Mouse (Mus musculus): ENCODE results near the gene Zfp605. TPM values are rescaled to one million over a fixed set of nuclear protein-coding genes. Genes with fewer than 3 reads are reported as not detected.

The Zfp605 gene
- polyA plus RNA-seq, 1 experiment = 0.01 TPM

- H3K27me3 ChIP-seq (ENCODE audit: control insufficient read depth) = peaks cover 29% of the 10 kb centered on the region
- H3K36me3 ChIP-seq (ENCODE audit: control insufficient read depth) = peaks cover 27% of the 10 kb centered on the region
- peaks cover 35% of the 10 kb centered on the region for H3K4me1 ChIP-seq (ENCODE audit: control insufficient read depth)
- no peak for TF ChIP-seq TAL1 (IDR thresholded peaks at IDR 0.05; ENCODE audit: low read length)
- no peak for TF ChIP-seq GATA1 (IDR thresholded peaks at IDR 0.05; ENCODE audit: low read length)
- peaks cover 10% of the 10 kb centered on the region for H3K9me3 ChIP-seq (ENCODE audit: control insufficient read depth, low read length)
- no peak within 1 kb of the TSS for H3K4me3 ChIP-seq (replicated peaks)
These were observed 10.0 kb upstream of the Zfp605 start, which contains the start of gene Plcxd1 for GRCm38 (mm10) chr5:110099656-110100580. Gene Plcxd1 (plus strand): TSS chr5:110099969.

GRCm38 (mm10) chr5:110100921-110101631 lies 8.8 kb upstream of the Zfp605 start:
- H3K4me3 ChIP-seq (replicated peaks) = peak overlapping the region; percentile 29

GRCm38 (mm10) chr5:110101716-110102347 lies 8.1 kb upstream of the Zfp605 start:
- peaks cover 29% of the 10 kb centered on the region for H3K27me3 ChIP-seq (ENCODE audit: control insufficient read depth)
- no peak for TF ChIP-seq TAL1 (IDR thresholded peaks at IDR 0.05; ENCODE audit: low read length)
- no peak for TF ChIP-seq GATA1 (IDR thresholded peaks at IDR 0.05; ENCODE audit: low read length)

More at GRCm38 (mm10) chr5:110100921-110101631, 8.8 kb upstream of the Zfp605 start:
- Histone ChIP-seq H3K27me3 (ENCODE audit: control insufficient read depth) (peaks cover 29% of the 10 kb centered on the region), H3K4me1 (ENCODE audit: control insufficient read depth) (peaks cover 31% of the 10 kb centered on the region), H3K36me3 (ENCODE audit: control insufficient read depth) (peaks cover 38% of the 10 kb centered on the region), H3K9me3 (ENCODE audit: control insufficient read depth, low read length) (peaks cover 13% of the 10 kb centered on the region)
- TF ChIP-seq GATA1 (IDR thresholded peaks at IDR 0.05; ENCODE audit: low read length) (no peak), TAL1 (IDR thresholded peaks at IDR 0.05; ENCODE audit: low read length) (no peak)

GRCm38 (mm10) chr5:110102429-110102828 lies 7.5 kb upstream of the Zfp605 start:
- peaks cover 47% of the 10 kb centered on the region for H3K36me3 ChIP-seq (ENCODE audit: control insufficient read depth)
- peaks cover 29% of the 10 kb centered on the region for H3K27me3 ChIP-seq (ENCODE audit: control insufficient read depth)
- H3K4me1 ChIP-seq (ENCODE audit: control insufficient read depth) = peaks cover 45% of the 10 kb centered on the region
- peaks cover 13% of the 10 kb centered on the region for H3K9me3 ChIP-seq (ENCODE audit: control insufficient read depth, low read length)
- no peak overlapping the region for H3K4me3 ChIP-seq (replicated peaks)
- no peak for TF ChIP-seq GATA1 (IDR thresholded peaks at IDR 0.05; ENCODE audit: low read length)
- no peak for TF ChIP-seq TAL1 (IDR thresholded peaks at IDR 0.05; ENCODE audit: low read length)

More at GRCm38 (mm10) chr5:110101716-110102347, 8.1 kb upstream of the Zfp605 start:
- H3K4me1 ChIP-seq (ENCODE audit: control insufficient read depth) = peaks cover 39% of the 10 kb centered on the region
- peaks cover 46% of the 10 kb centered on the region for H3K36me3 ChIP-seq (ENCODE audit: control insufficient read depth)
- peak overlapping the region; percentile 21 for H3K4me3 ChIP-seq (replicated peaks)
- peaks cover 13% of the 10 kb centered on the region for H3K9me3 ChIP-seq (ENCODE audit: control insufficient read depth, low read length)

- H3K4me1 ChIP-seq (ENCODE audit: control insufficient read depth) = peaks cover 50% of the 10 kb centered on the region
- TF ChIP-seq TAL1 (IDR thresholded peaks at IDR 0.05; ENCODE audit: low read length) (no peak), GATA1 (IDR thresholded peaks at IDR 0.05; ENCODE audit: low read length) (no peak)
- peaks cover 29% of the 10 kb centered on the region for H3K27me3 ChIP-seq (ENCODE audit: control insufficient read depth)
- H3K4me3 ChIP-seq (replicated peaks) = no peak overlapping the region
- peaks cover 47% of the 10 kb centered on the region for H3K36me3 ChIP-seq (ENCODE audit: control insufficient read depth)
- peaks cover 13% of the 10 kb centered on the region for H3K9me3 ChIP-seq (ENCODE audit: control insufficient read depth, low read length)
These were observed 6.9 kb upstream of the Zfp605 start for GRCm38 (mm10) chr5:110102853-110103625.

GRCm38 (mm10) chr5:110103901-110104615 lies 5.8 kb upstream of the Zfp605 start:
- Histone ChIP-seq H3K4me1 (ENCODE audit: control insufficient read depth) (peaks cover 59% of the 10 kb centered on the region), H3K36me3 (ENCODE audit: control insufficient read depth) (peaks cover 47% of the 10 kb centered on the region), H3K4me3 (replicated peaks) (no peak overlapping the region), H3K9me3 (ENCODE audit: control insufficient read depth, low read length) (peaks cover 13% of the 10 kb centered on the region), H3K27me3 (ENCODE audit: control insufficient read depth) (peaks cover 25% of the 10 kb centered on the region)
- no peak for TF ChIP-seq TAL1 (IDR thresholded peaks at IDR 0.05; ENCODE audit: low read length)
- no peak for TF ChIP-seq GATA1 (IDR thresholded peaks at IDR 0.05; ENCODE audit: low read length)

GRCm38 (mm10) chr5:110104616-110105380 lies 5.1 kb upstream of the Zfp605 start:
- Histone ChIP-seq H3K4me3 (replicated peaks) (no peak overlapping the region), H3K4me1 (ENCODE audit: control insufficient read depth) (peaks cover 61% of the 10 kb centered on the region)

More at GRCm38 (mm10) chr5:110104616-110105380, 5.1 kb upstream of the Zfp605 start:
- TF ChIP-seq GATA1 (IDR thresholded peaks at IDR 0.05; ENCODE audit: low read length) (no peak), TAL1 (IDR thresholded peaks at IDR 0.05; ENCODE audit: low read length) (no peak)
- H3K9me3 ChIP-seq (ENCODE audit: control insufficient read depth, low read length) = peaks cover 13% of the 10 kb centered on the region
- H3K36me3 ChIP-seq (ENCODE audit: control insufficient read depth) = peaks cover 47% of the 10 kb centered on the region
- H3K27me3 ChIP-seq (ENCODE audit: control insufficient read depth) = peaks cover 22% of the 10 kb centered on the region

Data from erythroblast, embryonic 14.5 days (primary cell).